Comparison of ENCODE assay signal across 20 mouse cellular contexts in genomic region chr4:45203283-45203682, GRCm38 (mm10). TPM values are rescaled to one million over a fixed set of nuclear protein-coding genes. Genes with fewer than 3 reads are reported as not detected.
"Had no signal": no experiment of that assay in that cellular context is flagged by ENCODE, and none has a peak within 500 bp of the region (broad histone marks: within the 10 kb centered on the region; RNA-seq: fewer than 3 reads in every experiment).

No protein-coding gene starts in this region.

- DNase-seq: lung, adult 18-20 months; lung, postnatal 14 days; lung, postnatal 36 days; right cerebral cortex, adult 18-20 months; right cerebral cortex, postnatal 25 days; right cerebral cortex, postnatal 4 days; spleen, adult 18-20 months; thymus, adult 18-20 months; thymus, postnatal 14 days; thymus, postnatal 36 days had no signal

- H3K27me3 ChIP-seq: liver, embryonic 15.5 days; lung, embryonic 15.5 days; midbrain, embryonic 13.5 days; midbrain, embryonic 15.5 days; neural tube, embryonic 13.5 days; neural tube, embryonic 15.5 days had no signal

- H3K4me2 ChIP-seq: liver, embryonic 15.5 days; lung, embryonic 15.5 days; midbrain, embryonic 11.5 days; midbrain, embryonic 13.5 days; midbrain, embryonic 15.5 days; neural tube, embryonic 13.5 days; neural tube, embryonic 15.5 days had no signal

- H3K4me1 ChIP-seq: liver, embryonic 15.5 days; lung, embryonic 15.5 days; megakaryocyte, embryonic 14.5 days had no signal

- H3K36me3 ChIP-seq: liver, embryonic 15.5 days; lung, embryonic 15.5 days; midbrain, embryonic 13.5 days; midbrain, embryonic 15.5 days; neural tube, embryonic 13.5 days; neural tube, embryonic 15.5 days had no signal

- H3K4me3 ChIP-seq: liver, embryonic 15.5 days; lung, embryonic 15.5 days; megakaryocyte, embryonic 14.5 days; midbrain, embryonic 13.5 days; midbrain, embryonic 15.5 days; neural tube, embryonic 13.5 days; neural tube, embryonic 15.5 days had no signal

- H3K9ac ChIP-seq: liver, embryonic 15.5 days; lung, embryonic 15.5 days; midbrain, embryonic 13.5 days; midbrain, embryonic 15.5 days; neural tube, embryonic 13.5 days; neural tube, embryonic 15.5 days had no signal

- H3K27ac ChIP-seq: liver, embryonic 15.5 days; lung, embryonic 15.5 days; macrophage; midbrain, embryonic 13.5 days; midbrain, embryonic 15.5 days; neural tube, embryonic 13.5 days; neural tube, embryonic 15.5 days had no signal

- H3K9me3 ChIP-seq: liver, embryonic 15.5 days; lung, embryonic 15.5 days; megakaryocyte, embryonic 14.5 days; midbrain, embryonic 13.5 days; midbrain, embryonic 15.5 days; neural tube, embryonic 13.5 days; neural tube, embryonic 15.5 days had no signal

- ATAC-seq: lung, postnatal 0 days; midbrain, embryonic 13.5 days; midbrain, embryonic 15.5 days had no signal

RNA-seq across cellular contexts. Expression of gene Frmpd1, which starts 18.6 kb away (rescaled TPM):
- polyA plus RNA-seq: macrophage had no signal
